Mouse (Mus musculus): ENCODE measurements around the gene Fitm1. TPM values are rescaled to one million over a fixed set of nuclear protein-coding genes. Genes with fewer than 3 reads are reported as not detected.

The Fitm1 gene
- polyA plus RNA-seq, 1 experiment from 2014 or later: 2.0 TPM

- Histone ChIP-seq H3K27me3 (replicated peaks) (no peaks in the 10 kb centered on the region), H3K4me2 (no peak overlapping the region), H3K9ac (replicated peaks) (no peak overlapping the region), H3K4me1 (no peaks in the 10 kb centered on the region), H3K27ac (replicated peaks) (no peak overlapping the region), H3K9me3 (replicated peaks) (no peaks in the 10 kb centered on the region), H3K4me3 (replicated peaks) (no peak overlapping the region), H3K36me3 (peaks cover 42% of the 10 kb centered on the region)
- ATAC-seq (ENCODE audit: low FRiP score): no peak
Measured at GRCm38 (mm10) chr14:55571760-55572159, 3.7 kb upstream of the Fitm1 start.

DNA sequence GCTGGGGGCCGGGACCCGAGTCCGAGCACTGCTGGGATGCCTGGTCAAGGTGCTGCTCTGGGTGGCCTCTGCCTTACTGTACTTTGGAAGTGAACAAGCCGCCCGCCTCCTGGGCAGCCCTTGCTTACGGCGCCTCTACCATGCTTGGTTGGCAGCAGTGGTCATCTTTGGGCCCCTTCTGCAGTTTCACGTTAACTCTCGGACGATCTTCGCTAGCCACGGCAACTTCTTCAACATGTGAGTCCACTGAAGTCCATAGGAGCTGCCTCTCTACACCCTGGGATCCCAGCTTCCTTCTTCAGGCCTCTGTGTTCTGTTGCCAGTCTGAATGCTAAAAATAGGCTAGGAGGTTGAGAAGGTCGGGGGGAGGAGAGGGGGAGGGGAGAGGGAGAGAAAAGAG lies 294 bp downstream of the Fitm1 start:
- peaks cover 18% of the 10 kb centered on the region for H3K4me1 ChIP-seq
- H3K4me3 ChIP-seq (replicated peaks): no peak overlapping the region

DNA sequence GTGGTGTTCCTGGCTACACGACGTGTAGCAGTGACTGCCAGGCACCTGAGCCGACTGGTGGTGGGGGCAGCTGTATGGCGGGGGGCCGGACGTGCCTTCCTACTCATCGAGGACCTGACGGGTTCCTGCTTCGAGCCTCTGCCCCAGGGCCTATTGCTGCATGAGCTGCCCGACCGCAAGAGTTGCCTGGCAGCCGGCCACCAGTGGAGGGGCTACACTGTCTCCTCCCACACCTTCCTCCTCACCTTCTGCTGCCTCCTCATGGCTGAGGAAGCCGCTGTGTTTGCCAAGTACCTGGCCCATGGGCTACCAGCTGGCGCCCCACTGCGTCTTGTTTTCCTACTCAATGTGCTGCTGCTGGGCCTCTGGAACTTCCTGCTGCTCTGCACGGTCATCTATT lies 959 bp downstream of the Fitm1 start:
- Histone ChIP-seq H3K9ac (replicated peaks) (no peak overlapping the region), H3K36me3 (peaks cover 14% of the 10 kb centered on the region), H3K4me1 (peaks cover 18% of the 10 kb centered on the region), H3K4me2 (no peak overlapping the region), H3K4me3 (replicated peaks) (no peak overlapping the region), H3K9me3 (replicated peaks) (no peaks in the 10 kb centered on the region), H3K27me3 (replicated peaks) (no peaks in the 10 kb centered on the region), H3K27ac (replicated peaks) (no peak overlapping the region)
- ATAC-seq (ENCODE audit: low FRiP score): no peak
- 83% methylated on average over 16 of the region's 16 CpGs for WGBS

More for the DNA sequence above, 294 bp downstream of the Fitm1 start:
- Histone ChIP-seq H3K36me3 (peaks cover 12% of the 10 kb centered on the region), H3K9me3 (replicated peaks) (no peaks in the 10 kb centered on the region), H3K4me2 (no peak overlapping the region), H3K27ac (replicated peaks) (no peak overlapping the region), H3K27me3 (replicated peaks) (no peaks in the 10 kb centered on the region), H3K9ac (replicated peaks) (no peak overlapping the region)
- ATAC-seq (ENCODE audit: low FRiP score): no peak
- WGBS: 82% methylated on average over 13 of the region's 13 CpGs

GRCm38 (mm10) chr14:55577871-55578667 lies 2.7 kb downstream of the Fitm1 start, which contains the start of gene Psme1:
Gene Psme1 (plus strand): TSS chr14:55578123.
- WGBS: under 1% methylated on average over 32 of the region's 32 CpGs
- peak within 1 kb of the TSS; percentile 74 for H3K4me3 ChIP-seq (replicated peaks)
- peak; percentile 92 for ATAC-seq (ENCODE audit: low FRiP score)

DNA sequence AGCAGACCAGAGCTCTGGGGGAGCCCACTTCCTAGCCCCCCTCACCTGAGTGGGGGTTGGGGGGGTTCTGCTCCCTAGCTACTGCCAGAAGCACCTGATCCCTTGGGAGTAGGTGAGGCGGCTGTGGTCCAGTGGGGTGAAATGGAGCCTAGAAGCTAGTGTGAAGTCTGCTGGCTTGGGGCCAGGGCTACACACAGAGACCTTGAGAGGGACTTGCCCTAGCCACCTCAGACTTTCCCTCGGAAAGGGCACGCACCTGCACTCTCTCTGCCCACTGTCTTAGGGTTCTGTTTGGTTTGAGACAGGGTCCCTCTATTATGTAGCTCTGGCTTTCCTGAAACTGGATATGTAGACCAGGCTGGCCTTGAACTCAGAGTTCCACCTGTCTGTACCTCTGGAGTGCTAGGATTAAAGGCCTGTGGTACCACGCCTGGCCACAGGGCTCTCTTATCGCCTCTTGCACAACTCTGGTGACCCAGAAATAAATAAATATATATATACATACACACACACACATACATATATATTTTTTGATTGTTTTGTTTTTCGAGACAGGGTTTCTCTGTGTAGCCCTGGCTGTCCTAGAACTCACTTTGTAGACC lies 3.4 kb downstream of the Fitm1 start:
- peak overlapping the region; percentile 91 for H3K4me2 ChIP-seq
- 34% methylated on average over 6 of the region's 6 CpGs for WGBS
- no peaks in the 10 kb centered on the region for H3K9me3 ChIP-seq (replicated peaks)
- H3K36me3 ChIP-seq: peaks cover 21% of the 10 kb centered on the region
- H3K27me3 ChIP-seq (replicated peaks): no peaks in the 10 kb centered on the region
- peak overlapping the region; percentile 89 for H3K27ac ChIP-seq (replicated peaks)
- peaks cover 18% of the 10 kb centered on the region for H3K4me1 ChIP-seq
- peak overlapping the region; percentile 87 for H3K9ac ChIP-seq (replicated peaks)
- ATAC-seq (ENCODE audit: low FRiP score): peak; percentile 51
- peak overlapping the region; percentile 74 for H3K4me3 ChIP-seq (replicated peaks)

More at GRCm38 (mm10) chr14:55577871-55578667, 2.7 kb downstream of the Fitm1 start, which contains the start of gene Psme1:
- Histone ChIP-seq H3K36me3 (peaks cover 21% of the 10 kb centered on the region), H3K4me2 (peak within 1 kb of the TSS; percentile 91), H3K9ac (replicated peaks) (peak within 1 kb of the TSS; percentile 87), H3K4me1 (peaks cover 18% of the 10 kb centered on the region), H3K27ac (replicated peaks) (peak within 1 kb of the TSS; percentile 89), H3K9me3 (replicated peaks) (no peaks in the 10 kb centered on the region), H3K27me3 (replicated peaks) (no peaks in the 10 kb centered on the region)

DNA sequence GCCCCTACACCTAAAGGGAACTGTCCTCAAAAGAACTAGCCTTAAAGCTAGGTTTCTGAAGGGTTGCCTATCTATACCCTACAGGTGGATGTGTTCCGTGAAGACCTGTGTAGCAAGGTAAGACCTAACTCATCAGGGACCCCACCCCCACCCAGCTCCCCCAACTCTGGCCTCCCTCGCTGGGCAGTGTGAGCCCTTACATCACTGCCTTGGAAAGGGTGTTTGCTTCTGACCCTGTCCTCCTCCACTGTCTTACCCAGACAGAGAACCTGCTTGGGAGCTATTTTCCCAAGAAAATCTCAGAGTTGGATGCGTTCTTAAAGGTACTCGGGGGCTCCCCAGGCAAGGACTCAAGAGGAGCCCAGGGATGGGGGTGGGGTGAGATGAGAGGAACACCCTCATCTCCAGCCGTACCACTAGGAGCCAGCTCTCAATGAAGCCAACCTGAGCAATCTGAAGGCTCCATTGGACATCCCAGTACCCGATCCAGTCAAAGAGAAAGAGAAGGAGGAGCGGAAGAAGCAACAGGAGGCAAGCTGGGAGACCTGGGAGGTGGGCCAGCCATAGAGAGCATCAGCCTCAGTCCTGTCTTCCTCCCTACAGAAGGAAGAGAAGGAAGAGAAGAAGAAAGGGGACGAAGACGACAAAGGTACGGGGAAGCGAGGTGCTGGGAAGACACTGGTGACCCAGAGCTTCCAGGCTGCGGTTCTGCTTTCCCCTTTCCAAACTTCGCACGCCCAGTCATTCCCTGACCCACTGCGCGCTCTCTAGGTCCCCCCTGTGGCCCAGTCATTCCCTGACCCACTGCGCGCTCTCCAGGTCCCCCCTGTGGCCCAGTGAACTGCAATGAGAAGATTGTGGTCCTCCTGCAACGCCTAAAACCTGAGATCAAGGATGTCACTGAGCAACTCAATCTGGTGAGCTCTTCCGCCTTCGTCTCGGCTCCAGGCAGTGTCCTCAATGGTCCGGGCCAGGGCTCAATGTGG lies 4.4 kb downstream of the Fitm1 start:
- peaks cover 22% of the 10 kb centered on the region for H3K4me1 ChIP-seq
- H3K9ac ChIP-seq (replicated peaks): no peak overlapping the region
- no peak overlapping the region for H3K4me3 ChIP-seq (replicated peaks)
- H3K9me3 ChIP-seq (replicated peaks): no peaks in the 10 kb centered on the region
- no peaks in the 10 kb centered on the region for H3K27me3 ChIP-seq (replicated peaks)
- no peak overlapping the region for H3K27ac ChIP-seq (replicated peaks)
- 0 out of 2 replicates have a peak overlapping the region, but pooled peaks have one; percentile 91 for H3K4me2 ChIP-seq
- peaks cover 21% of the 10 kb centered on the region for H3K36me3 ChIP-seq
- no peak for ATAC-seq (ENCODE audit: low FRiP score)
- WGBS: 89% methylated on average over 23 of the region's 23 CpGs

DNA sequence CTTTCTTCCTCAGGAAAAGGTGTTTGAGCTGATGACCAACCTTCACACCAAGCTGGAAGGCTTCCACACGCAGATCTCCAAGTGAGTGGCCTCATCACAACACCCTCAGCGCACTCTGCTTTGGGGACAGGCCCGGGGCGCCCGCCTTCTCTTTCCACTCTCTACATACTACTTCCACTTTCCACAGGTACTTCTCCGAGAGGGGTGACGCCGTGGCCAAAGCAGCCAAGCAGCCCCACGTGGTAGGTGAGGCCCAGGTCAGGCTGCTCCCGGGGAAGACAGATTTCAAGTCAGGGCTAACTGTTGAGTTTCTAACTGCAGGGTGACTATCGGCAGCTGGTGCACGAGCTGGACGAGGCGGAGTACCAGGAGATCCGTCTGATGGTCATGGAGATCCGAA lies 5.3 kb downstream of the Fitm1 start:
- Histone ChIP-seq H3K27ac (replicated peaks) (no peak overlapping the region), H3K4me3 (replicated peaks) (no peak overlapping the region), H3K4me2 (no peak overlapping the region), H3K27me3 (replicated peaks) (no peaks in the 10 kb centered on the region), H3K9me3 (replicated peaks) (no peaks in the 10 kb centered on the region), H3K36me3 (peaks cover 21% of the 10 kb centered on the region), H3K9ac (replicated peaks) (no peak overlapping the region), H3K4me1 (peaks cover 32% of the 10 kb centered on the region)
- no peak for ATAC-seq (ENCODE audit: low FRiP score)
- WGBS: 95% methylated on average over 16 of the region's 16 CpGs

DNA sequence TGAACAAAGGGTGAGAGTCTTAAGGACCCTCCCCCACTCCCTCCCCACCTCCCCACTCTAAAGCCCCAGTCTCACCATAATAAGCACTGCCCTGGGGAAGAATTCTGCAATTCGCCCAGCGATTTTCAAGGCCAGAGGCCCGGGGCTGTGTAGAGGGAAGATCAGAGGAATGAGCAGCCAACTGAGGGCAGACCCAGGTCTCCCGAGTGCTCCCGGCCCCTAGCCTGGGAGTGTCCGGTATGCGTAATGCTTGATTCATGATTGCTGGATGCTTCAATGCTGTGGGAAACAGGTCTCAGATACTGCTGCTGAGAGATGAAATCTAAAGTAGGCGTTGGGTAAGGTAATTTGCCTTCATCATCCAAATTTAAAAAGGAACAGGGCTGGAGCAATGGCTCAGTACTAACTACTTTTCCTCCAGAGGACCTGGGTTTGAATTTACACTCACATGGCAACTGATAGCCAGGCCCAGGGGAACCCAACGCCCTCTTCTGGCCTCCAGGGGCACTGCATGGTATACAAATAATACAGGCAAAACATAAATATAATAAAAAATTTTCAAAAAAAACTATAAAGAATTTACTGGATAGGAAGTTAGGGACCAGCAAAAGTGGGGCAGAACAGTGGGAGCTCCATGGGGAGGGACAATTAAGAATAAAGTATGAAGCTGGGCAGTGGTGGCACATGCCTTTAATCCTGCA lies 6.7 kb downstream of the Fitm1 start:
- WGBS: 79% methylated on average over 9 of the region's 9 CpGs
- Histone ChIP-seq H3K27me3 (replicated peaks) (no peaks in the 10 kb centered on the region), H3K4me3 (replicated peaks) (no peak overlapping the region), H3K36me3 (peaks cover 23% of the 10 kb centered on the region), H3K27ac (replicated peaks) (no peak overlapping the region), H3K4me1 (peaks cover 32% of the 10 kb centered on the region), H3K9me3 (replicated peaks) (no peaks in the 10 kb centered on the region), H3K4me2 (no peak overlapping the region), H3K9ac (replicated peaks) (no peak overlapping the region)
- ATAC-seq (ENCODE audit: low FRiP score): no peak

DNA sequence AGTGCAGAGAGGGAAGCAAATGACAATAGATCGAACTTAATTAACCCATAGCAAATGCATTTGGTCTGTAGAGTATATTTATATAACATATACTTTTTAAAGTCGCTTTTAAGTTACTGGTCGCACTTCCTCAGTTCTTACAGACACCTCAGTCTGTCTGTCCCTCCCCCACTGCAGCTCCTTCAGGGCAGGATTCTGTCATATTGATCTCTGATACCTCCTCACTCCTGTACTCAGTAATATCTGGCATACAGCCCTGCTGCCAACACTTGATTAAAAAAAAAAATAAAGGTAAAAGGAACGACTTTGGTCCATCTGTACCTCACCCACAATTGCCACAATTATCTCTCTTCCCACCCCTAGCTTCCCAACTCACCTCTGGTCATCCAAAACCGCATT lies 8.9 kb downstream of the Fitm1 start:
- Histone ChIP-seq H3K4me1 (peaks cover 19% of the 10 kb centered on the region), H3K27ac (replicated peaks) (peak overlapping the region; percentile 70), H3K36me3 (peaks cover 33% of the 10 kb centered on the region), H3K9ac (replicated peaks) (peak overlapping the region; percentile 68), H3K27me3 (replicated peaks) (no peaks in the 10 kb centered on the region), H3K9me3 (replicated peaks) (no peaks in the 10 kb centered on the region), H3K4me3 (replicated peaks) (peak overlapping the region; percentile 55), H3K4me2 (peak overlapping the region; percentile 76)
- ATAC-seq (ENCODE audit: low FRiP score): no peak
- WGBS: 36% methylated on average over 5 of the region's 5 CpGs

- Histone ChIP-seq H3K36me3 (peaks cover 33% of the 10 kb centered on the region), H3K4me2 (peak within 1 kb of the TSS; percentile 76), H3K27me3 (replicated peaks) (no peaks in the 10 kb centered on the region), H3K4me1 (peaks cover 21% of the 10 kb centered on the region), H3K9me3 (replicated peaks) (no peaks in the 10 kb centered on the region), H3K9ac (replicated peaks) (peak within 1 kb of the TSS; percentile 68), H3K27ac (replicated peaks) (peak within 1 kb of the TSS; percentile 70), H3K4me3 (replicated peaks) (peak within 1 kb of the TSS; percentile 55)
- 3% methylated on average over 43 of the region's 43 CpGs for WGBS
- peak; percentile 82 for ATAC-seq (ENCODE audit: low FRiP score)
Measured at GRCm38 (mm10) chr14:55584702-55585565, 9.5 kb downstream of the Fitm1 start, which contains the start of gene Emc9. Gene Emc9 (minus strand): TSS chr14:55585302.
